Mouse (Mus musculus) bone marrow macrophage, adult 2 months (primary cell): ENCODE data around the gene Prss2.

Experiments
- CTCF ChIP-seq: IDR thresholded peaks from 2 replicates; pipeline ENCODE4 v1.5.1; 2012; ENCODE audit warnings: low read depth, mild to moderate bottlenecking, low read length, moderate library complexity
- POLR2A ChIP-seq: IDR thresholded peaks from 2 replicates; pipeline ENCODE4 v1.6.1; 2012; ENCODE audit warnings: mild to moderate bottlenecking, low read depth, low read length, borderline replicate concordance

DNA sequence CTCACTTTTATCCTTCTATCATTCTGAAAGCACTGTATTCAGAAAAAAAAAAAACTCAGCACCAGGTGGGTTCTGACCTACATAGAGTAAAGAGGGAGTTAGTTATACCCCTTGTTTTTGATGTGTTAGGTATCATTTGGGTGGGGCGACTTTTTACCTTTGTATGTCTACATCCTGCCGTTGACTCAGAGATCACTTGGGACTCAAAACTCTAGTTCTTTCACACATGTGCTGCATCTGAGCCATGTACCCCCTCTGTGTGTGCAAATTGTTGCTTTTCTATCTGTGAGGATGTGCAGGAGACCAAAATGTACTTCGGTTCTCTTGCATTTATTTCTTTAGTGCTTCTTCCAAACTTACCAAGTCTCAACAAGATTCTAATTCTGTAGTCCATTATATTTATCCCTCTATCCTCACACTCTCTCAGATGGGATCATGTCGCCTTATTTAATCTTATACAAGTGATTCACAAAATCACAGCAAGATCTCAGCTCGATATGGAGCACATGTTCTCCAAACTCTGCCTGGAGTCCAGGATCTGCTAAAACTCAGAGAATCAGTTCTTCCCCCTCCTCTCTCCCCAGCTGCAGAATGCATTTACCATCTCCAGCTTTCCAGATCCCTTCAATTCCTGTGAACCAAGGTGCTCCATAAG is 31.9 kb downstream of the Prss2 start:
- no peak for TF ChIP-seq CTCF
- TF ChIP-seq POLR2A: no peak
